In genomic region chr12:101978588-101978987, GRCm38 (mm10) we compare ENCODE assay signal across 24 mouse cellular contexts. TPM values are rescaled to one million over a fixed set of nuclear protein-coding genes. Genes with fewer than 3 reads are reported as not detected.
DNase-seq lines count a peak whose midpoint lies in the region; ATAC-seq and TF ChIP-seq lines count a peak whose summit lies in the region.
"Had no signal": no experiment of that assay in that cellular context is flagged by ENCODE, and none has a peak within 500 bp of the region (broad histone marks: within the 10 kb centered on the region; RNA-seq: fewer than 3 reads in every experiment).

No protein-coding gene starts in this region.

- peaks cover 9% of the 10 kb centered on the region for H3K4me1 ChIP-seq in spleen, adult 2 months (ENCODE audit: control insufficient read depth, insufficient read depth, insufficient read length)
- peaks cover 4 to 40% of the 10 kb centered on the region in 2 experiments; a peak in 2 of 4 replicates for H3K4me1 ChIP-seq in CH12.LX (ENCODE audit: control insufficient read depth in 1 of 2, insufficient read depth in 2 of 2)
- H3K4me1 ChIP-seq in liver, embryonic 12.5 days: peaks cover 63% of the 10 kb centered on the region
- H3K4me1 ChIP-seq in stomach, postnatal 0 days (replicated peaks; ENCODE audit: control insufficient read depth, insufficient read depth): peaks cover 3% of the 10 kb centered on the region; the same call in 1 of the 2 replicates

- in situ Hi-C loops in CH12.LX (cut with MboI; ENCODE audit: low pct_ligation_motif_present, low pct_unique_long_range_greater_than_20kb, low sequenced_read_pairs): no loop called here

- TF ChIP-seq POLR2A in spleen, adult 2 months (IDR thresholded peaks at IDR 0.05; ENCODE audit: low read depth, low read length): no peak
- TF ChIP-seq POLR2A in CH12.LX (IDR thresholded peaks at IDR 0.05; ENCODE audit: low read depth, low read length): no peak

- 0 out of 2 replicates have a peak overlapping the region, but pooled peaks have one; percentile 1 for H3K9ac ChIP-seq in CH12.LX (ENCODE audit: insufficient read depth, low read depth)
- H3K9ac ChIP-seq in liver, embryonic 12.5 days: 0 out of 2 replicates have a peak overlapping the region, but pooled peaks have one; percentile 94
- no peak overlapping the region for H3K9ac ChIP-seq in stomach, postnatal 0 days (ENCODE audit: low read length)
- H3K9ac ChIP-seq: heart, embryonic 12.5 days; limb, embryonic 12.5 days; midbrain, embryonic 13.5 days had no signal

- H3K4me2 ChIP-seq in CH12.LX (ENCODE audit: insufficient read depth, low read depth, poor library complexity, severe bottlenecking): peak overlapping the region; percentile 91
- peak overlapping the region; percentile 86 for H3K4me2 ChIP-seq in liver, embryonic 12.5 days
- H3K4me2 ChIP-seq in stomach, postnatal 0 days (replicated peaks; ENCODE audit: low read depth): no peak overlapping the region
- H3K4me2 ChIP-seq: heart, embryonic 12.5 days; limb, embryonic 12.5 days; midbrain, embryonic 13.5 days had no signal

- peaks cover 11% of the 10 kb centered on the region for H3K36me3 ChIP-seq in spleen, adult 2 months (ENCODE audit: control insufficient read depth, insufficient read depth, low read length)
- peaks cover 16 to 28% of the 10 kb centered on the region in 2 experiments for H3K36me3 ChIP-seq in CH12.LX (replicated peaks in 1 of 2; ENCODE audit: control insufficient read depth in 1 of 2, insufficient read depth in 1 of 2, low read length in 1 of 2)
- peaks cover 22% of the 10 kb centered on the region for H3K36me3 ChIP-seq in liver, embryonic 12.5 days
- peaks cover 2% of the 10 kb centered on the region for H3K36me3 ChIP-seq in splenic B cell, adult 2 months (ENCODE audit: control insufficient read depth, insufficient read depth, low read length, poor library complexity, severe bottlenecking)
- peaks cover 8% of the 10 kb centered on the region; the same call in 1 of the 2 replicates for H3K36me3 ChIP-seq in stomach, postnatal 0 days (ENCODE audit: control insufficient read depth, insufficient read depth, low read length)

- peak overlapping the region; percentile 71 for H3K27ac ChIP-seq in spleen, adult 2 months (ENCODE audit: insufficient read depth, low read length)
- peak overlapping the region; percentile 79; the same call in 1 of the 2 replicates for H3K27ac ChIP-seq in CH12.LX (ENCODE audit: insufficient read depth, low read depth)
- H3K27ac ChIP-seq in liver, embryonic 12.5 days: peak overlapping the region; percentile 90
- H3K27ac ChIP-seq in stomach, postnatal 0 days (replicated peaks): no peak overlapping the region
- H3K27ac ChIP-seq: embryonic facial prominence, embryonic 10.5 days; hindbrain, postnatal 0 days; limb, embryonic 12.5 days; midbrain, embryonic 13.5 days had no signal

- peak in 1 of 2 experiments; percentile 26 for DNase-seq in spleen, adult 2 months (ENCODE audit: low read depth in 1 of 2, low spot score in 2 of 2)
- no peak for DNase-seq in spleen, postnatal 10 days (ENCODE audit: low spot score in 2 of 2)
- DNase-seq in CH12.LX (ENCODE audit: extremely low read depth): no peak
- peak; percentile 55 for DNase-seq in splenic B cell, adult 2 months (ENCODE audit: low read depth, low spot score)
- DNase-seq in stomach, postnatal 0 days (ENCODE audit: low spot score): no peak
- no peak for DNase-seq in ovary, postnatal 36 days (ENCODE audit: low spot score)
- DNase-seq: adrenal gland, postnatal 10 days; cerebellum, postnatal 10 days; gastrocnemius, postnatal 10 days; heart, adult 18-20 months; heart, postnatal 10 days; kidney, adult 9 months; kidney, postnatal 14 days; lung, adult 2 months; lung, postnatal 14 days; right cerebral cortex, postnatal 25 days; spleen, adult 18-20 months had no signal

- TF ChIP-seq RAD21 in CH12.LX (IDR thresholded peaks at IDR 0.05; ENCODE audit: low read depth, low read length): no peak

- peaks cover 56% of the 10 kb centered on the region for H3K79me2 ChIP-seq in CH12.LX (replicated peaks; ENCODE audit: control insufficient read depth, extremely low read depth, insufficient read depth, poor library complexity, severe bottlenecking)

- ATAC-seq in liver, embryonic 12.5 days: no peak
- ATAC-seq in stomach, postnatal 0 days (ENCODE audit: low FRiP score, low TSS enrichment): no peak
- ATAC-seq: hindbrain, postnatal 0 days; intestine, embryonic 16.5 days; midbrain, embryonic 13.5 days had no signal

- dilution Hi-C loops in CH12.LX (cut with MboI; ENCODE audit: extremely low pct_ligation_motif_present, extremely low pct_unique_long_range_greater_than_20kb, low sequenced_read_pairs): no loop called here

- no peak for TF ChIP-seq CTCF in spleen, adult 2 months (IDR thresholded peaks at IDR 0.05; ENCODE audit: extremely low read depth, insufficient read depth, insufficient read length, insufficient replicate concordance)
- TF ChIP-seq CTCF in CH12.LX (conservative IDR thresholded peaks at IDR 0.05 in 1 of 2, IDR thresholded peaks at IDR 0.05 in 1 of 2; ENCODE audit: low read depth in 2 of 2, low read length in 2 of 2): no peak
- TF ChIP-seq CTCF in stomach, postnatal 0 days (IDR thresholded peaks at IDR 0.05; ENCODE audit: low read depth): no peak

- no peaks in the 10 kb centered on the region for H3K27me3 ChIP-seq in spleen, adult 2 months (ENCODE audit: control insufficient read depth, insufficient read depth, low read length)
- H3K27me3 ChIP-seq in CH12.LX (replicated peaks): no peaks in the 10 kb centered on the region
- no peaks in the 10 kb centered on the region for H3K27me3 ChIP-seq in liver, embryonic 12.5 days (replicated peaks)
- no peaks in the 10 kb centered on the region for H3K27me3 ChIP-seq in splenic B cell, adult 2 months (ENCODE audit: control insufficient read depth, insufficient read depth, low read length, poor library complexity, severe bottlenecking)
- H3K27me3 ChIP-seq in stomach, postnatal 0 days (ENCODE audit: control insufficient read depth, insufficient read depth, low read length): no peaks in the 10 kb centered on the region
- H3K27me3 ChIP-seq: heart, embryonic 12.5 days; limb, embryonic 12.5 days; midbrain, embryonic 13.5 days had no signal

- no peaks in the 10 kb centered on the region for H3K9me3 ChIP-seq in CH12.LX (replicated peaks; ENCODE audit: low read length)
- H3K9me3 ChIP-seq in liver, embryonic 12.5 days (replicated peaks): no peaks in the 10 kb centered on the region
- no peaks in the 10 kb centered on the region for H3K9me3 ChIP-seq in stomach, postnatal 0 days (ENCODE audit: control insufficient read depth, low read length)
- H3K9me3 ChIP-seq: embryonic facial prominence, embryonic 10.5 days; heart, embryonic 12.5 days; limb, embryonic 12.5 days; midbrain, embryonic 13.5 days had no signal

- peak; percentile 56; the same call in 1 of the 2 replicates for TF ChIP-seq EP300 in CH12.LX (IDR thresholded peaks at IDR 0.05; ENCODE audit: low read length)
- TF ChIP-seq EP300 in stomach, postnatal 0 days (optimal IDR thresholded peaks at IDR 0.05): no peak

- H3K4me3 ChIP-seq in spleen, adult 2 months (ENCODE audit: extremely low read depth, insufficient read depth, insufficient read length): no peak overlapping the region
- H3K4me3 ChIP-seq in CH12.LX (replicated peaks in 1 of 3; ENCODE audit: low read depth in 2 of 3, low read length in 2 of 3, poor library complexity in 1 of 3): peak overlapping the region in 1 of 3 experiments; percentile 25
- H3K4me3 ChIP-seq in liver, embryonic 12.5 days: peak overlapping the region; percentile 9; the same call in 1 of the 2 replicates
- no peak overlapping the region for H3K4me3 ChIP-seq in stomach, postnatal 0 days (ENCODE audit: low read depth, low read length)
- H3K4me3 ChIP-seq: embryonic facial prominence, embryonic 10.5 days; heart, embryonic 12.5 days; limb, embryonic 12.5 days; midbrain, embryonic 13.5 days had no signal

- 48% methylated on average over 1 of the region's 1 CpGs for WGBS in spleen, adult 2 months
- 75% methylated on average over 1 of the region's 1 CpGs for WGBS in liver, embryonic 12.5 days (ENCODE audit: insufficient replicate concordance)
- WGBS in stomach, postnatal 0 days: 81% methylated on average over 1 of the region's 1 CpGs

TF ChIP-seq in CH12.LX, 34 proteins besides CTCF, POLR2A, EP300 and RAD21:
- TF ChIP-seq ZNF384 (IDR thresholded peaks at IDR 0.05; ENCODE audit: low read depth, low read length) (peak; percentile 72), TCF12 (IDR thresholded peaks at IDR 0.05; ENCODE audit: low read depth, low read length) (0 out of 2 replicates have a peak, but pooled peaks have one; percentile 11), SMC3 (IDR thresholded peaks at IDR 0.05; ENCODE audit: low read depth, low read length) (no peak), ZKSCAN1 (IDR thresholded peaks at IDR 0.05; ENCODE audit: borderline replicate concordance, low read depth, low read length) (no peak)

RNA-seq across cellular contexts. Expression of gene Cpsf2, which starts 2.8 kb away (rescaled TPM):
- polyA plus RNA-seq in spleen, adult 2 months (2012; rRNA removed): 3.2 and 3.6 TPM in 2 replicates
- total RNA-seq in CH12.LX (2012; rRNA removed) (32.7 and 38.1 TPM in 2 replicates), CH12.LX (2014; rRNA removed) (42.0 and 45.5 TPM in 2 replicates)
- polyA plus RNA-seq in CH12.LX (2012; ENCODE audit: insufficient read length, low read depth): 34.6 and 36.1 TPM in 2 replicates
- 28.9 and 29.3 TPM in 2 replicates for polyA plus RNA-seq in liver, embryonic 12.5 days (2016; fragmentation: Nextera tagmentation; extraction: Ambion mirVana)
- polyA plus RNA-seq in stomach, postnatal 0 days (2015; fragmentation: Nextera tagmentation; extraction: Ambion mirVana): 12.1 and 13.9 TPM in 2 replicates

RNA-seq across cellular contexts. Expression of gene Atxn3, which starts 20.5 kb away (rescaled TPM):
- polyA plus RNA-seq in spleen, adult 2 months (2012; rRNA removed): 2.4 and 3.0 TPM in 2 replicates
- total RNA-seq in CH12.LX (2012; rRNA removed) (10.8 and 11.2 TPM in 2 replicates), CH12.LX (2014; rRNA removed) (24.4 and 25.8 TPM in 2 replicates)
- polyA plus RNA-seq in CH12.LX (2012; ENCODE audit: insufficient read length, low read depth): 19.9 and 21.8 TPM in 2 replicates
- polyA plus RNA-seq in liver, embryonic 12.5 days (2016; fragmentation: Nextera tagmentation; extraction: Ambion mirVana): 12.4 and 15.3 TPM in 2 replicates
- 12.0 and 13.4 TPM in 2 replicates for polyA plus RNA-seq in stomach, postnatal 0 days (2015; fragmentation: Nextera tagmentation; extraction: Ambion mirVana)
